Mouse (Mus musculus) liver, embryonic 14.5 days (tissue): ENCODE data around the gene 4933428G20Rik.

Source experiments
- CTCF ChIP-seq: IDR thresholded peaks from 2 replicates; pipeline ENCODE4 v1.5.1; 2016; ENCODE audit warnings: antibody characterized with exemption, low read depth, control low read depth
- EP300 ChIP-seq: IDR thresholded peaks from 2 replicates; pipeline ENCODE4 v1.6.1; 2016; ENCODE audit warnings: antibody characterized with exemption, low read depth

DNA sequence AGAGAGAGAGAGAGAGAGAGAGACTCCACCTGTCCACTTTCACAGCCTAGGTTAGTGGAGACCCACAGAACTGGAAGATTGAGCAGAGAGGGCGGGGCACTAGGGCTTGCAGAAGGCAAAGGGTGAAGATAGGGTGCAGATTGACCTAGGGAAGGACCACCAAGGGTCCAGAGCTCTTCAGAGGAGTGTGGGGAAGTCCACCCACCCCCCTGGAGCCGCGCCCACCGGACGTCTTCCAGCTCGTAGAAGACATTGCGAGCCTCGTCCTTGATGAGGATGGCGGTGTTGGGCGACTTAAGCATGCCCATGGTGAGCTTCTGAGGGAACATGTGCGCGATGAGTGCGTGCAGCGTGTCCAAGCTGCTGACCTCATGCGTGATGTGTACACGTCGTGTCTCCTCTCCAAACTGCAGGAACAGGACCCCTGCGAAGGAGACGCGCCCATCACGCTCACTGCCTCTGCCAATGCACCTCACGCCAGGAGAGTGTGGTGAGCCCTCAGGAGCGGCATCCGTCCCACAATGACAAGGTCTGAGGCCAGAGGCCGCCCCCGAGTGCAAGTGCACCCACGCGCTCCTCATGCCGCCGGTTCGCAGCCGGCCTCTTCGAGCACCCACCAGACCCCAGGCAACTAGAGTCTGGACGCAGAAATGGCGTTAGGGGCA lies 36.1 kb upstream of the 4933428G20Rik start:
- TF ChIP-seq CTCF (no peak), EP300 (no peak)
